Mouse (Mus musculus): ENCODE data around the gene Dlg2. TPM values are rescaled to one million over a fixed set of nuclear protein-coding genes. Genes with fewer than 3 reads are reported as not detected.
A peak's percentile ranks its signal among the peaks of the same experiment; 100 is the strongest.

The Dlg2 gene
- polyA plus RNA-seq, 1 experiment from 2014 or later = 1.5 TPM

GRCm38 (mm10) chr7:91943224-91943623, 1466.8 kb downstream of the Dlg2 start:
- in situ Hi-C loops (cut with MboI; ENCODE audit: low pct_unique_long_range_greater_than_20kb) = no loop called here
- peaks cover 10% of the 10 kb centered on the region for H3K27me3 ChIP-seq
- POLR2A ChIA-PET = no interaction called here
- DNase-seq (ENCODE audit: low read depth, low spot score) (no peak), ATAC-seq (no peak)
- no peak for TF ChIP-seq CTCF (IDR thresholded peaks at IDR 0.05)
- CTCF ChIA-PET = no interaction called here

- no peak for ATAC-seq
- ChIA-PET CTCF (no interaction called here), POLR2A (no interaction called here)
- in situ Hi-C loops (cut with MboI; ENCODE audit: low pct_unique_long_range_greater_than_20kb) = no loop called here
- DNase-seq (ENCODE audit: low read depth, low spot score) = no peak
- no peak for TF ChIP-seq CTCF (IDR thresholded peaks at IDR 0.05)
- H3K27me3 ChIP-seq = no peaks in the 10 kb centered on the region
Observed at GRCm38 (mm10) chr7:91955584-91955983, 1479.1 kb downstream of the Dlg2 start.

GRCm38 (mm10) chr7:91962956-91963355, 1486.5 kb downstream of the Dlg2 start:
- TF ChIP-seq CTCF (IDR thresholded peaks at IDR 0.05) = no peak
- no peak for DNase-seq (ENCODE audit: low read depth, low spot score)
- ChIA-PET CTCF (no interaction called here), POLR2A (no interaction called here)
- no peak for ATAC-seq
- H3K27me3 ChIP-seq = no peaks in the 10 kb centered on the region
- in situ Hi-C loops (cut with MboI; ENCODE audit: low pct_unique_long_range_greater_than_20kb) = no loop called here

- POLR2A ChIA-PET = no interaction called here
- DNase-seq (ENCODE audit: low read depth, low spot score) (no peak), ATAC-seq (no peak)
- in situ Hi-C loops (cut with MboI; ENCODE audit: low pct_unique_long_range_greater_than_20kb) = no loop called here
- CTCF ChIA-PET = no interaction called here
- peaks cover 7% of the 10 kb centered on the region for H3K27me3 ChIP-seq
- no peak for TF ChIP-seq CTCF (IDR thresholded peaks at IDR 0.05)
Observed at GRCm38 (mm10) chr7:91972970-91973369, 1496.5 kb downstream of the Dlg2 start.

GRCm38 (mm10) chr7:92003769-92004455, 1527.4 kb downstream of the Dlg2 start:
- no peak for TF ChIP-seq CTCF (IDR thresholded peaks at IDR 0.05)
- in situ Hi-C loops (cut with MboI; ENCODE audit: low pct_unique_long_range_greater_than_20kb) = no loop called here
- POLR2A ChIA-PET = no interaction called here
- DNase-seq (ENCODE audit: low read depth, low spot score) (no peak), ATAC-seq (no peak)
- CTCF ChIA-PET = no interaction called here
- H3K27me3 ChIP-seq = peaks cover 4% of the 10 kb centered on the region

GRCm38 (mm10) chr7:92005681-92006425, 1529.4 kb downstream of the Dlg2 start:
- DNase-seq (ENCODE audit: low read depth, low spot score) (no peak), ATAC-seq (no peak)
- CTCF ChIA-PET = interaction anchor here (2.9 kb wide), 1 partner anchor 21 kb away, joined by 6 read pairs; no protein-coding TSS in a partner anchor
- POLR2A ChIA-PET = no interaction called here
- H3K27me3 ChIP-seq = peaks cover 4% of the 10 kb centered on the region
- TF ChIP-seq CTCF (IDR thresholded peaks at IDR 0.05) = no peak
- in situ Hi-C loops (cut with MboI; ENCODE audit: low pct_unique_long_range_greater_than_20kb) = no loop called here

GRCm38 (mm10) chr7:92008702-92009101, 1532.2 kb downstream of the Dlg2 start:
- no peak for TF ChIP-seq CTCF (IDR thresholded peaks at IDR 0.05)
- POLR2A ChIA-PET = interaction anchor here (0.7 kb wide), 1 partner anchor 547 kb away, joined by 4 read pairs; no protein-coding TSS in a partner anchor
- in situ Hi-C loops (cut with MboI; ENCODE audit: low pct_unique_long_range_greater_than_20kb) = no loop called here
- ATAC-seq = no peak
- CTCF ChIA-PET = interaction anchor here (2.9 kb wide), 1 partner anchor 19 kb away, joined by 6 read pairs; no protein-coding TSS in a partner anchor
- H3K27me3 ChIP-seq = peaks cover 4% of the 10 kb centered on the region
- DNase-seq (ENCODE audit: low read depth, low spot score) = no peak

- peaks cover 11% of the 10 kb centered on the region for H3K27me3 ChIP-seq
- in situ Hi-C loops (cut with MboI; ENCODE audit: low pct_unique_long_range_greater_than_20kb) = loop anchor here (5.0 kb wide), 1 partner anchor 568 kb away; no protein-coding TSS in a partner anchor
- no peak for DNase-seq (ENCODE audit: low read depth, low spot score)
- ChIA-PET POLR2A (no interaction called here), CTCF (no interaction called here)
- TF ChIP-seq CTCF (IDR thresholded peaks at IDR 0.05) = no peak
- ATAC-seq = no peak
Observed at GRCm38 (mm10) chr7:92024928-92025327, 1548.5 kb downstream of the Dlg2 start.

- in situ Hi-C loops (cut with MboI; ENCODE audit: low pct_unique_long_range_greater_than_20kb) = loop anchor here (5.0 kb wide), 1 partner anchor 568 kb away; no protein-coding TSS in a partner anchor
- DNase-seq (ENCODE audit: low read depth, low spot score) = no peak
- POLR2A ChIA-PET = interaction anchor here (0.9 kb wide), 1 partner anchor 564 kb away, joined by 4 read pairs; no protein-coding TSS in a partner anchor
- H3K27me3 ChIP-seq = peaks cover 11% of the 10 kb centered on the region
- no peak for ATAC-seq
- no peak for TF ChIP-seq CTCF (IDR thresholded peaks at IDR 0.05)
- CTCF ChIA-PET = interaction anchor here (1.4 to 3.0 kb wide), 4 partner anchors 175 to 572 kb away, joined by 3 to 35 read pairs (median 8); no protein-coding TSS in a partner anchor
Observed at GRCm38 (mm10) chr7:92025465-92026056, 1549.1 kb downstream of the Dlg2 start.

- POLR2A ChIA-PET = no interaction called here
- H3K27me3 ChIP-seq = peaks cover 11% of the 10 kb centered on the region
Observed at GRCm38 (mm10) chr7:92027049-92027448, 1550.6 kb downstream of the Dlg2 start.

More at GRCm38 (mm10) chr7:92027049-92027448, 1550.6 kb downstream of the Dlg2 start:
- DNase-seq (ENCODE audit: low read depth, low spot score) (no peak), ATAC-seq (no peak)
- TF ChIP-seq CTCF (IDR thresholded peaks at IDR 0.05) = peak; percentile 94
- CTCF ChIA-PET = interaction anchor here (1.1 to 3.0 kb wide), 14 partner anchors 9 to 574 kb away, joined by 3 to 35 read pairs (median 4); no protein-coding TSS in a partner anchor
- in situ Hi-C loops (cut with MboI; ENCODE audit: low pct_unique_long_range_greater_than_20kb) = loop anchor here (5.0 kb wide), 1 partner anchor 570 kb away; no protein-coding TSS in a partner anchor
